Mouse (Mus musculus) B cell, adult 2 months (primary cell): Measurements from ENCODE around the gene Tmem213.

Experiments used
- DNase-seq, 2 experiments: peaks; one replicate each; pipeline ENCODE4 v3.0.0; 2022

Tmem213 gene

GRCm38 (mm10) chr6:38109160-38109795 lies at the start of gene Tmem213:
Gene Tmem213 (plus strand): TSS chr6:38109255.
- DNase-seq: no peak

DNA sequence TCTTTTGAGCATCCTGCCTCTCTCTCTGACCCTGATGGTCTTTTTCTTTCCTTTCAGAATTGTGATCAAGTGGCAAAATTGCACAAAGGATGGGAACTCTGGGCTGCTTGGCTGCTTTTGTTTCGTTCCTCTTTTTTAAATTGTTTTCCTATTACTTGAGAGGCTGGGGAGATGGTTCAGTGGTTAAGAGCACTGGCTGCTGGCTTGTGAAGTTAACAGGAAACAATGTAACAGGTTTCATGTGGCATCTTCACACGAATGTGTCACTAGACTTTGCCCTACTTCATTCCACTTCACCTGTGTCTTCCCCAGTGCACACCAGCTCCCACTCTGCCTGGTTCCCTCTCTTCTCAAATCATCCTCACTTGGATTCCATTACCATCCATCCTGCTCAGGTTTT lies 44.4 kb upstream of the Tmem213 start:
- DNase-seq: peak; percentile 33 to 45

DNA sequence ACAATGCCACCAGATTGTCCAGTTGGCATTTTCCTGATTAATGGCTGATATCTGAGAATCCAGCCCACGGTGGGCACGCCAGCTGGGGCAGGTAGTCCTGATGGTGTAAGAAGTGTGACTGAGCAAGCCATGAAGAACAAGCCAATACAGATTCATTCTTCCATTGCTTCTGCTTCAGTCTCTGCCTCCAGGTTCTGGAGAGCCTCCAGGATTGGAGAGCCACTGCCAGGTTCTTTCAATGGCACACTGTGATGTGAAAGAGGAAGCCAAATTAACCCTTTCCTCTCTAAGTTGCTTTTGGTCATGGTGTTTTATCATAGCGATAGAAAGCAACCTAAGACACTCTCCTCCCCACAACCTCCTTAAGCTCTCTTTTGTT lies 43.9 kb upstream of the Tmem213 start:
- DNase-seq: peak in 1 of 2 experiments; percentile 27

DNA sequence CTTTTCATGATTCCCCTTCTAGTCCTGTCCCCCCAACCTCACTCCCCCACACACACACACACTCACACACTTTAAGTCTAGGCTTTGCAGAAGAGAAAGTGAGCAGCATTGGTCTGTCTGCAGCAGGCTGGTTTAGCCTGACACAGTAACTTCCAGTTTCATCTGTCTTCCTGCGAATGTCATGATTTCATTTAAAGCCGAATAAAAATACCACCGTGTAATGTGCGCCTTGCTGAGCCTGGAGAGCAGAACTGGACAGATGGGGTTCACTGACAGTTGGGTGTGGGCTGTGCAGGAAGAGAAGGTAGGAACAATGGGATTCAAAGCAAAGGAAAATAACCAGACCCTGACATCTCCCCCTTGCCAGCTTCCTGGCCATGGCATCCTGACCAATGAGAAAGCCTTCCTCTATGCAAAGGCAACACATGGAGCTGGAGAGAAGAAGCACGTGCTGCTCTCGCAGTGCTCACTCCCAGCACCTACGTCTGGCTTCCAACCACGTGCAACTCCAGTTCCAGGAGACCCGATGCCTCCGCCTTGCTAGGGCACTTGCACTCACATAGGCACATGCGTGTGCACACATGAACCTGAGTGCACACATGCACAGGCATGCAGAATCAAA lies 43.4 kb upstream of the Tmem213 start:
- DNase-seq: peak in 1 of 2 experiments; percentile 28

GRCm38 (mm10) chr6:38066215-38066614 lies 42.8 kb upstream of the Tmem213 start:
- DNase-seq: peak; percentile 70 to 73

- no peak for DNase-seq
Measured at GRCm38 (mm10) chr6:38071256-38071655, 37.8 kb upstream of the Tmem213 start.

GRCm38 (mm10) chr6:38072137-38072796 lies 36.8 kb upstream of the Tmem213 start:
- DNase-seq: no peak

DNA sequence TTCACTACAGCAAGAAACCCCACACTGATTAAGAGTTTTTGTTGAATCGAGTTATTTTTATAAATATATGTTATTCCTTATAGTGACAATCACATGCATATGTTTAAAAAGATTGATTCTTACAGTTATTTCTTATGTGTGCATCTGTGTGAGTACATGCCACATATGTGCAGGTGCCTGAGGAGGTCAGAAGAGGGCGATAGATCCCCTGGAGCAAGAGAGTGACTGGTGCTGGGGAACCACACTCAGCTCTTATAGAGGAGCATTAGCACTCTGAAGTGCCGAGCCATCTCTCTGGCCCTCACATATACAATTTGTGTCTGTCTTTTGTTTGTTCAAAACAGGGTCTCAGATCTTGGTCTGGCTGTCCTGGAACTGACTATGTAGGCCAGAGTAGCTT lies 35.5 kb upstream of the Tmem213 start:
- no peak for DNase-seq

GRCm38 (mm10) chr6:38080364-38080763 lies 28.7 kb upstream of the Tmem213 start:
- DNase-seq: no peak

- DNase-seq: no peak
Measured at GRCm38 (mm10) chr6:38081727-38082341, 27.2 kb upstream of the Tmem213 start.

DNA sequence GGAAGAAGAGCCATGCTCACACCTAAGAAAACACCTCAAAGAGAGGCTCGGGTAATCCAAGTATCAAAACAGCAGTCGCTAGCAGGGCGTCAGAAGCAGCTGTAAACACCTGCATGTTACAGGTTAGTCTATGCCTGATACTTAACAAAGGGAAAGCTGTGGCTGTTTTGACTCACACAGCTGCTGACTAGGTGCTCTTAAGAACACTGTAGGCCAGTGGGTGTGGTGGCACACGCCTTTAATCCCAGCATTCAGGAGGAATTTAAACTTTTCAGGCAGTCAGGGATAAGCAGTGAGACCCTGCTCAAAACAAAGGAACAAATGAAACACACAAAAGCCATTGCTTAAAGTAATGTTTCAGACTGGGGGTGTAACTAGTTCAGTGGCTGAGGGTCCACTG lies 25.9 kb upstream of the Tmem213 start:
- no peak for DNase-seq

GRCm38 (mm10) chr6:38087242-38088026 lies 21.6 kb upstream of the Tmem213 start:
- DNase-seq: no peak

DNA sequence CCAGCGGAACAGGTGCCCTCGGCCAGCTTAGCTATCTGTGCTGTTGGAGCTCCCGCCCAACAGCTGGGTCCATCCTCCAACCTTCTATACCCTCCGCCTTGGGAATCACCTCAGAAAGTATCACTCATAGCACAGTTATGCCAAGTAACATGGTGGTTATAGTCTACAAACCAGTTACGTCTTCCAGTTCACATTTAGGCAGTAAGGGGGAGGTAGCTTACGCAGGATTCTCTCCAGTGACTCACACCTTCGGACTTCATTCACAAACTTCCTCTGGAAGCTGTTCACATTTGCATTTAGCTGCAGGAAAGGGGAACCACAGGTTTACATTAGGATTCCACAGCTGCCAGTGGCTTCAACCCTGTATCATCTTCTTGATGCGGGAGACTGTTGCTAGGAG lies 16.5 kb upstream of the Tmem213 start:
- no peak for DNase-seq

- no peak for DNase-seq
Measured at GRCm38 (mm10) chr6:38094701-38095100, 14.4 kb upstream of the Tmem213 start.

GRCm38 (mm10) chr6:38096961-38097370 lies 12.1 kb upstream of the Tmem213 start:
- no peak for DNase-seq

DNA sequence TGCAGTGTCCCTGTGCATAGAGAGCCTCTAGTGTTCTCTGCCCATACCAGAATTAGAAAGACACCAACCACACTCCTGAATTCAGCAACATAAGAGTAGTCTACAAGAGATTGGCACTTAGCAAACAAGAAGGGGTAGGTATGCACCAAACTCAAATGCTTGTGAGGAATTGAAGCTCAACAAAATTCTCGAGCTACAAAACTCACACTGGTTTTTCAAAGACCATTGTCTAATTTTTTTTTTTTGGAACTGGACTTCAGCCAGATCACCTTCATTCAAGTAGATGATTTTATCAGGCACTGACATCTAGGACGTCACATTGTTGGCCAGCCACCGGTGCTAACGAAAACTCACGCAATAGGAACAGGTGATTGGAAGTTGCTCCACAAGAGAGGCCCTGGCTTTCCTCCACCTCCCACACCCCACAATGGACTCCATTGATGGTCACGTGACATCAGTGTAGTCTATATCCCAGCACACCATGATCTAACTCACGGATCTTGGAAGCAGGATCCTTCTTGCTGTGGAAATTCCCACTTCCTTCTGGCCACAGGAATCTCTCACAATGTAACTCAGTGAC lies 6.7 kb upstream of the Tmem213 start:
- DNase-seq: no peak

DNA sequence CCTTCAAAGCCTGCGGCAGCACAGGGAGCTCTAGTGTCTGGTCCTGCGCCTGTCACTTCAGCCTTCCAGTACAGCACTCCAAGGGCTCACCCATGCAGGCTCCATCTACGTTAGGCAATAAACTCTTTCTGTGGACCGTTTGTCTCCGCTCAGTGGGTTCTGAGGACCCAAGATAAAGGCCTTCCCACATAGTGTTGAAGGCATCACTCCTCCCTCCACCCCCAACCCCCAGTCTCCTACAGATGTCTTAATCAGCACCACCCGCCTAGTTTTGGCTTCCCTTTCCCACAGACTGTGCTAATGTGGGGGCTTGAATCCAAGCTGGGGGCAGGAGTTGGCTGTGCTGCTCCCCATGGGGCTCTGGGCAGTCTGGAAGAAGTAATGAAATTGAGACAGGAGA lies 5.3 kb upstream of the Tmem213 start:
- no peak for DNase-seq

DNA sequence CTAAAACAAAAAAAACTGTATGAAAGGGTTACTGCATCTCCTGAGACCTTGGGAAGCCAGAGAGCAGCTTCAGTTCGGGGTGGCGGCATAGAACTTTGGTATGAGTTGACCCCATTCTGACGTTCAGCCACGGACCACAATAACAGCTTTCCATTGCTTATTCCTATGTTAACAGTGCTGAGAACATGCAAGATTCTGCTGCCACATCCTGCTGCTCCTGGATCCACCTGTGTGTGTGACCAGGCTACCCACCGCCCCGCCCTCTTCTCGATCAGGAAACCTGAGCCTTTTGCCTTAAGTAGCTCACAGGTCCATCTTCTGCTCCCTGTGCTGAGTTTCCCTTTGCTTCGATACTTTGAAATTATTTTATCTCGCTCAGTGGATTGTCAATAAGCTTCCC lies 3.1 kb upstream of the Tmem213 start:
- no peak for DNase-seq

DNA sequence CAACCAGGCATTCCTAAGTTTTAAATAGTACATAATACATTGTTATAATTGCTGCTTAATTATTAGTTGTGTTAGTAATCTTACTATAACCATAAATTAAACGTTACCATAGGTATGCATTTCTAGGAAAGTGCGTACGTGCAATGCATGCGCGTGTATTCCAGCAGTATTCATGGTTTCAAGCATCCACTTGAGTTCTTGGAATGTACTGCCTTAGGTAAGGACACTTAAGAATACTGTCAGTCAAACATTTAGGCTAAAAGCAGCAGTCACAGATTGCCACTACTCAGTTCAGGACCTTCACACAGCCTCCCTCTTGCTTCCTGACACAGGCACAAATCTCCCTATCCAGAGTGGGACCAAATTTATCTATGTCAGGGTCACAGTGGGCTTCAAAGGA lies 606 bp upstream of the Tmem213 start:
- DNase-seq: no peak

GRCm38 (mm10) chr6:38109871-38110270 lies 816 bp downstream of the Tmem213 start:
- DNase-seq: no peak

DNA sequence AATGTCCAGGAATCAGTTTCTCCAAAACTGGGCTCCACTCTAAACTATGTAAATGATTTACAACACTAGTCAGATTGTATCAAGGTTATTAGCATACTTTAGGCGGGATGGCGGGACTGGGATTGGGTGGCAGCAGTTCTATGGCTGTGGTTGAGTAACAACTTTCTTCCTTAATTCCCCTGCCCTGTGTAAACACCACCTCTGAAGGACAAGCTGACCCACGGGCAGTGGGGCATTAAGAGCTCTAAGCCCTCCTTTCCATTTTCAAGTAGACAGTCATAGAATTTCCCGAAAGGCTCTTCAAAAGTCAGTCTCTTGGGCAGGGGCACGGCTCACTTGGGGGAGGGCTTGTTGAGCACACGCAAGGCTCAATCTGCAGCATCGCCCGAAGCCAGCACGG lies 1.8 kb downstream of the Tmem213 start:
- DNase-seq: no peak

- DNase-seq: no peak
Measured at GRCm38 (mm10) chr6:38116107-38116770, 7.2 kb downstream of the Tmem213 start.
